Comparison of ENCODE assay signal across 26 mouse cellular contexts in genomic region chr5:119066666-119067065, GRCm38 (mm10).
DNase-seq lines count a peak whose midpoint lies in the region; ATAC-seq lines count a peak whose summit lies in the region.
"Had no signal": no experiment of that assay in that cellular context is flagged by ENCODE, and none has a peak within 500 bp of the region (broad histone marks: within the 10 kb centered on the region; RNA-seq: fewer than 3 reads in every experiment).

No protein-coding gene starts in this region.

- no peak for ATAC-seq in intestine, embryonic 16.5 days
- ATAC-seq in inflammation-experienced regulatory T-cells, adult 6 months: no peak
- ATAC-seq: CD4-positive, CD25-positive, alpha-beta regulatory T cell, adult 4 months; hindbrain, postnatal 0 days had no signal

- no peak overlapping the region for H3K4me3 ChIP-seq in intestine, embryonic 16.5 days (ENCODE audit: low read length)
- H3K4me3 ChIP-seq: embryonic facial prominence, embryonic 13.5 days; hindbrain, embryonic 12.5 days; limb, embryonic 13.5 days; stomach, embryonic 15.5 days had no signal

- peak overlapping the region; percentile 43; the same call in 1 of the 2 replicates for H3K27ac ChIP-seq in intestine, embryonic 16.5 days (ENCODE audit: low read length)
- H3K27ac ChIP-seq: embryonic facial prominence, embryonic 13.5 days; hindbrain, embryonic 12.5 days; hindbrain, postnatal 0 days; kidney, postnatal 0 days; limb, embryonic 13.5 days; stomach, embryonic 15.5 days had no signal

- peak; percentile 27 for DNase-seq in kidney, adult 9 months
- DNase-seq in kidney, postnatal 14 days: no peak
- DNase-seq in right cerebral cortex, adult 18-20 months: peak; percentile 11
- DNase-seq in right cerebral cortex, postnatal 36 days (ENCODE audit: low spot score in 2 of 2): no peak
- DNase-seq in telencephalon, adult 2 months (ENCODE audit: low read depth, low spot score): peak; percentile 34
- DNase-seq: adrenal gland, postnatal 14 days; cerebellum, adult 18-20 months; cerebellum, postnatal 10 days; gastrocnemius, postnatal 25 days; heart, adult 18-20 months; heart, postnatal 36 days; kidney, adult 18-20 months; lung, postnatal 36 days; thymus, postnatal 14 days had no signal

- no peaks in the 10 kb centered on the region for H3K36me3 ChIP-seq in intestine, embryonic 16.5 days (ENCODE audit: control insufficient read depth, insufficient read depth, low read length)
- H3K36me3 ChIP-seq: embryonic facial prominence, embryonic 13.5 days; hindbrain, embryonic 12.5 days; limb, embryonic 13.5 days; stomach, embryonic 15.5 days had no signal

- WGBS in intestine, embryonic 16.5 days: 32% methylated on average over 6 of the region's 6 CpGs

- no peak overlapping the region for H3K4me2 ChIP-seq in intestine, embryonic 16.5 days (ENCODE audit: low read depth, low read length)
- H3K4me2 ChIP-seq: embryonic facial prominence, embryonic 13.5 days; heart, embryonic 11.5 days; hindbrain, embryonic 12.5 days; limb, embryonic 13.5 days; liver, embryonic 11.5 days; midbrain, embryonic 11.5 days; stomach, embryonic 15.5 days had no signal

- no peak overlapping the region for H3K9ac ChIP-seq in intestine, embryonic 16.5 days (ENCODE audit: low read depth, low read length)
- H3K9ac ChIP-seq: embryonic facial prominence, embryonic 13.5 days; hindbrain, embryonic 12.5 days; limb, embryonic 13.5 days; stomach, embryonic 15.5 days had no signal

- no peaks in the 10 kb centered on the region for H3K9me3 ChIP-seq in intestine, embryonic 16.5 days (ENCODE audit: control insufficient read depth, low read length)
- H3K9me3 ChIP-seq: embryonic facial prominence, embryonic 13.5 days; hindbrain, embryonic 12.5 days; limb, embryonic 13.5 days; stomach, embryonic 15.5 days had no signal

- no peaks in the 10 kb centered on the region for H3K27me3 ChIP-seq in intestine, embryonic 16.5 days (replicated peaks; ENCODE audit: control insufficient read depth, insufficient read depth, low read length)
- H3K27me3 ChIP-seq: embryonic facial prominence, embryonic 13.5 days; hindbrain, embryonic 12.5 days; stomach, embryonic 15.5 days had no signal

- peaks cover 19% of the 10 kb centered on the region for H3K4me1 ChIP-seq in intestine, embryonic 16.5 days (ENCODE audit: control insufficient read depth, insufficient read depth, low read length)
- H3K4me1 ChIP-seq: embryonic facial prominence, embryonic 13.5 days; hindbrain, embryonic 12.5 days; limb, embryonic 13.5 days had no signal

Comparison
In these comparisons a context has a peak if more than half of its experiments do, and no peak if none do; other contexts are left out.
1. DNase-seq: peak in kidney, adult 9 months (single experiment), right cerebral cortex, adult 18-20 months (single experiment) and telencephalon, adult 2 months (single experiment); none in kidney, postnatal 14 days (single experiment) and right cerebral cortex, postnatal 36 days (0 of 2).